Mouse (Mus musculus) myocyte (in vitro differentiated cells): ENCODE data around the gene B3galt4. TPM values are rescaled to one million over a fixed set of nuclear protein-coding genes. Genes with fewer than 3 reads are reported as not detected.
A peak's percentile ranks its signal among the peaks of the same experiment; 100 is the strongest.
"Not testable (repeated sequence)": the region's sequence is repeated elsewhere in the genome, so short reads cannot be mapped to it uniquely, and the experiment has no call there.

ENCODE experiments used
- H3K27me3 ChIP-seq: one replicate; pipeline ENCODE4 v1.6.1; 2011; ENCODE audit not compliant: control insufficient read depth, insufficient read depth, insufficient read length
- H3K36me3 ChIP-seq: one replicate; pipeline ENCODE4 v1.6.1; 2011; ENCODE audit not compliant: control insufficient read depth, insufficient read depth
- H3K4me2 ChIP-seq: one replicate; pipeline ENCODE4 v1.6.1; 2011; ENCODE audit warnings: low read depth, control low read depth
- H3K4me3 ChIP-seq: one replicate; pipeline ENCODE4 v1.5.1; 2011; ENCODE audit warnings: mild to moderate bottlenecking, control low read depth, moderate library complexity
- H3K79me2 ChIP-seq: one replicate; pipeline ENCODE4 v1.6.1; 2011; ENCODE audit not compliant: control insufficient read depth, insufficient read depth
- H3ac ChIP-seq: one replicate; pipeline ENCODE4 v1.6.1; 2011; ENCODE audit not compliant: control insufficient read depth, insufficient read length
- CEBPB ChIP-seq: IDR thresholded peaks from 2 replicates; pipeline ENCODE4 v1.6.1; 2011; ENCODE audit warnings: mild to moderate bottlenecking, moderate library complexity; ENCODE audit not compliant: poor library complexity, insufficient read depth, severe bottlenecking
- E2F4 ChIP-seq: IDR thresholded peaks from one replicate; pipeline ENCODE4 v1.6.1; 2011; ENCODE audit warnings: mild to moderate bottlenecking, control low read depth, moderate library complexity; ENCODE audit not compliant: insufficient read depth
- MAX ChIP-seq: IDR thresholded peaks from one replicate; pipeline ENCODE4 v1.6.1; 2011; ENCODE audit warnings: low read depth, mild to moderate bottlenecking, control low read depth
- MYOD1 ChIP-seq, 3 experiments: IDR thresholded peaks; one replicate each; pipeline ENCODE4 v1.6.1; 2011; ENCODE audit warnings: control low read depth in 2 of 3, low read depth in 2 of 3, mild to moderate bottlenecking in 2 of 3, moderate library complexity in 1 of 3; ENCODE audit not compliant: insufficient read length in 2 of 3, control insufficient read depth in 1 of 3
- MYOG ChIP-seq, 3 experiments: IDR thresholded peaks; one replicate each; pipeline ENCODE4 v1.6.1; 2011; ENCODE audit warnings: control low read depth in 2 of 3, low read depth in 2 of 3, mild to moderate bottlenecking in 2 of 3; ENCODE audit not compliant: insufficient read length in 2 of 3, control insufficient read depth in 1 of 3, insufficient read depth in 1 of 3
- POLR2A ChIP-seq: IDR thresholded peaks from one replicate; pipeline ENCODE4 v1.6.1; 2011; ENCODE audit warnings: low read depth, mild to moderate bottlenecking, control low read depth, moderate library complexity; ENCODE audit not compliant: insufficient read length
- POLR2AphosphoS2 ChIP-seq: IDR thresholded peaks from one replicate; pipeline ENCODE4 v1.6.1; 2011; ENCODE audit warnings: low read depth, control low read depth; ENCODE audit not compliant: insufficient read length
- REST ChIP-seq: IDR thresholded peaks from one replicate; pipeline ENCODE4 v1.6.1; 2011; ENCODE audit warnings: mild to moderate bottlenecking, control low read depth, moderate library complexity; ENCODE audit not compliant: insufficient read depth, insufficient read length
- SRF ChIP-seq: IDR thresholded peaks from one replicate; pipeline ENCODE4 v1.6.1; 2011; ENCODE audit warnings: low read depth; ENCODE audit not compliant: control insufficient read depth, insufficient read length
- TCF12 ChIP-seq: IDR thresholded peaks from one replicate; pipeline ENCODE4 v1.6.1; 2011; ENCODE audit warnings: mild to moderate bottlenecking, control low read depth; ENCODE audit not compliant: poor library complexity, insufficient read depth, severe bottlenecking
- TCF3 ChIP-seq: IDR thresholded peaks from one replicate; pipeline ENCODE4 v1.6.1; 2011; ENCODE audit warnings: low read depth, control low read depth; ENCODE audit not compliant: insufficient read length
- USF1 ChIP-seq: IDR thresholded peaks from one replicate; pipeline ENCODE4 v1.6.1; 2011; ENCODE audit warnings: low read depth, mild to moderate bottlenecking, control low read depth, moderate library complexity
- polyA plus RNA-seq: library from polyadenylated mRNA; unstranded; fragments of >200 nt; fragmentation: generic; extraction: Trizol; gene quantifications from one replicate; pipeline ENCODE4 v1.2.1, GENCODE M21; 2012; ENCODE audit warnings: missing spikeins

Gene B3galt4
- polyA plus RNA-seq, 1 experiment: 1.2 TPM

GRCm38 (mm10) chr17:33909077-33909868, 42.0 kb downstream of the B3galt4 start, which contains the start of gene Daxx:
Gene Daxx (plus strand): TSS chr17:33909414.
- Histone ChIP-seq H3K4me2 (peak within 1 kb of the TSS; percentile 98), H3ac (peak within 1 kb of the TSS; percentile 44), H3K27me3 (no peaks in the 10 kb centered on the region), H3K79me2 (peaks cover 13% of the 10 kb centered on the region), H3K4me3 (peak within 1 kb of the TSS; percentile 85), H3K36me3 (peaks cover 11% of the 10 kb centered on the region)
- TF ChIP-seq POLR2A: peak; percentile 58
- peak; percentile 34 for TF ChIP-seq POLR2AphosphoS2
- TF ChIP-seq MYOG (IDR thresholded peaks at IDR 0.05; ENCODE audit: control insufficient read depth in 1 of 3, insufficient read depth in 1 of 3, insufficient read length in 2 of 3, low read depth in 2 of 3): no peak
- no peak for TF ChIP-seq USF1
- TF ChIP-seq CEBPB: no peak

- Histone ChIP-seq H3K79me2 (peaks cover 13% of the 10 kb centered on the region), H3K27me3 (no peaks in the 10 kb centered on the region), H3K4me2 (peak overlapping the region; percentile 98), H3K36me3 (peaks cover 11% of the 10 kb centered on the region), H3K4me3 (peak overlapping the region; percentile 85), H3ac (peak overlapping the region; percentile 44)
- TF ChIP-seq MYOD1 (IDR thresholded peaks at IDR 0.05; ENCODE audit: control insufficient read depth in 1 of 3, insufficient read length in 2 of 3, low read depth in 2 of 3): no peak
Observed at GRCm38 (mm10) chr17:33908331-33909076, 42.8 kb downstream of the B3galt4 start.

GRCm38 (mm10) chr17:33904835-33905234, 46.5 kb downstream of the B3galt4 start, which contains the start of gene Platr17:
Gene Platr17 (plus strand): TSS chr17:33905135.
- not testable (repeated sequence) for H3K4me3 ChIP-seq, H3K36me3 ChIP-seq, H3K27me3 ChIP-seq, H3K79me2 ChIP-seq, H3K4me2 ChIP-seq, H3ac ChIP-seq

GRCm38 (mm10) chr17:33903911-33904651, 47.2 kb downstream of the B3galt4 start:
- not testable (repeated sequence) for H3K79me2 ChIP-seq, H3K4me2 ChIP-seq, H3K4me3 ChIP-seq, H3K27me3 ChIP-seq, H3K36me3 ChIP-seq, H3ac ChIP-seq

GRCm38 (mm10) chr17:33902491-33902890, 48.8 kb downstream of the B3galt4 start:
- Histone ChIP-seq H3K79me2 (no peaks in the 10 kb centered on the region), H3K27me3 (no peaks in the 10 kb centered on the region), H3K4me3 (no peak overlapping the region), H3K4me2 (no peak overlapping the region), H3K36me3 (no peaks in the 10 kb centered on the region), H3ac (no peak overlapping the region)
- TF ChIP-seq MAX (no peak), SRF (no peak), REST (no peak)

GRCm38 (mm10) chr17:33902079-33902478, 49.2 kb downstream of the B3galt4 start:
- H3K4me2 ChIP-seq: no peak overlapping the region
- H3K4me3 ChIP-seq: no peak overlapping the region
- no peaks in the 10 kb centered on the region for H3K27me3 ChIP-seq
- no peak overlapping the region for H3ac ChIP-seq
- no peak for TF ChIP-seq CEBPB
- TF ChIP-seq TCF3: no peak
- no peak for TF ChIP-seq POLR2A
- no peak for TF ChIP-seq REST
- no peak for TF ChIP-seq TCF12
- no peak for TF ChIP-seq MYOG (IDR thresholded peaks at IDR 0.05; ENCODE audit: control insufficient read depth in 1 of 3, insufficient read depth in 1 of 3, insufficient read length in 2 of 3, low read depth in 2 of 3)
- TF ChIP-seq E2F4: no peak
- TF ChIP-seq MYOD1 (IDR thresholded peaks at IDR 0.05; ENCODE audit: control insufficient read depth in 1 of 3, insufficient read length in 2 of 3, low read depth in 2 of 3): no peak
- H3K36me3 ChIP-seq: no peaks in the 10 kb centered on the region
- no peaks in the 10 kb centered on the region for H3K79me2 ChIP-seq
